Mouse (Mus musculus) embryo, embryonic 11.5 days (tissue): ENCODE measurements around the gene Plcxd1.
"Not testable (repeated sequence)": the region's sequence is repeated elsewhere in the genome, so short reads cannot be mapped to it uniquely, and the experiment has no call there.

Source experiments
- DNase-seq: peaks from one replicate; pipeline ENCODE4 v3.0.0-alpha.2; 2012; ENCODE audit warnings: low read depth, low spot score

Gene Plcxd1

GRCm38 (mm10) chr5:110099656-110100580, at the start of gene Plcxd1:
Plcxd1 (plus strand) TSS chr5:110099969.
- DNase-seq: no peak

GRCm38 (mm10) chr5:110057637-110058408, 41.9 kb upstream of the Plcxd1 start:
- peak; percentile 40 for DNase-seq

- not testable (repeated sequence) for DNase-seq
These were observed 27.4 kb upstream of the Plcxd1 start, which contains the start of gene Gm17655 for GRCm38 (mm10) chr5:110072413-110072812. Gm17655 (minus strand) TSS chr5:110072513.

GRCm38 (mm10) chr5:110082961-110083360, 16.8 kb upstream of the Plcxd1 start:
- no peak for DNase-seq

- no peak for DNase-seq
These were observed 13.5 kb upstream of the Plcxd1 start for GRCm38 (mm10) chr5:110086161-110086866.

- no peak for DNase-seq
These were observed 8.2 kb upstream of the Plcxd1 start for GRCm38 (mm10) chr5:110091546-110091945.

- peak; percentile 78 for DNase-seq
These were observed 5.5 kb upstream of the Plcxd1 start, which contains the start of gene Gm35315 for GRCm38 (mm10) chr5:110094030-110094846. Gm35315 (minus strand) TSS chr5:110094420.

GRCm38 (mm10) chr5:110094847-110095213, 4.9 kb upstream of the Plcxd1 start:
- DNase-seq: no peak

- DNase-seq: no peak
These were observed 735 bp upstream of the Plcxd1 start for GRCm38 (mm10) chr5:110098991-110099477.

GRCm38 (mm10) chr5:110100921-110101631, 1.3 kb downstream of the Plcxd1 start:
- no peak for DNase-seq

- no peak for DNase-seq
These were observed 2.1 kb downstream of the Plcxd1 start for GRCm38 (mm10) chr5:110101716-110102347.

- DNase-seq: no peak
These were observed 2.7 kb downstream of the Plcxd1 start for GRCm38 (mm10) chr5:110102429-110102828.

- no peak for DNase-seq
These were observed 3.3 kb downstream of the Plcxd1 start for GRCm38 (mm10) chr5:110102853-110103625.

- no peak for DNase-seq
These were observed 4.3 kb downstream of the Plcxd1 start for GRCm38 (mm10) chr5:110103901-110104615.

- DNase-seq: no peak
These were observed 5.0 kb downstream of the Plcxd1 start for GRCm38 (mm10) chr5:110104616-110105380.

GRCm38 (mm10) chr5:110106140-110106871, 6.5 kb downstream of the Plcxd1 start:
- DNase-seq: no peak
